Mouse (Mus musculus) kidney, embryonic 16.5 days (tissue): Measurements from ENCODE around the gene Cnot6. TPM values are rescaled to one million over a fixed set of nuclear protein-coding genes. Genes with fewer than 3 reads are reported as not detected.

ENCODE experiments used
- ATAC-seq: fragments of 200-750 bp; cut with Nextera tagmentation; 2 replicates; pipeline ENCODE4 v1.8.0; 2017; ENCODE audit warnings: moderate TSS enrichment; ENCODE audit not compliant: low FRiP score, low TSS enrichment
- H3K27ac ChIP-seq: fragments of 300-500 bp; sonication (generic); 2 replicates; pipeline ENCODE4 v1.5.1; 2014; ENCODE audit warnings: low read length
- H3K27me3 ChIP-seq: fragments of 300-500 bp; sonication (generic); 2 replicates; pipeline ENCODE4 v1.6.1; 2014; ENCODE audit warnings: low read length, control low read depth, mixed read lengths; ENCODE audit not compliant: insufficient read depth
- H3K36me3 ChIP-seq: fragments of 300-500 bp; sonication (generic); 2 replicates; pipeline ENCODE4 v1.6.1; 2014; ENCODE audit warnings: low read length, control low read depth, mixed read lengths; ENCODE audit not compliant: insufficient read depth
- H3K4me1 ChIP-seq: fragments of 300-500 bp; sonication (generic); 2 replicates; pipeline ENCODE4 v1.6.1; 2014; ENCODE audit warnings: low read length, control low read depth, mixed read lengths; ENCODE audit not compliant: insufficient read depth
- H3K4me2 ChIP-seq: fragments of 300-500 bp; sonication (generic); replicated peaks from 2 replicates; pipeline ENCODE4 v1.6.1; 2014; ENCODE audit warnings: low read depth, low read length
- H3K4me3 ChIP-seq: fragments of 300-500 bp; sonication (generic); 2 replicates; pipeline ENCODE4 v1.5.1; 2014; ENCODE audit warnings: mild to moderate bottlenecking, low read length
- H3K9ac ChIP-seq: fragments of 300-500 bp; sonication (generic); replicated peaks from 2 replicates; pipeline ENCODE4 v1.6.1; 2014; ENCODE audit warnings: low read length
- H3K9me3 ChIP-seq: fragments of 300-500 bp; sonication (generic); 2 replicates; pipeline ENCODE4 v1.6.1; 2016; ENCODE audit warnings: low read length, control low read depth
- WGBS: fragments of 180-500 bp; shearing (Covaris S2); extraction: QIAGEN DNeasy Blood & Tissue Kit; methylation state at CpG from one replicate; pipeline ENCODE4 v1.1.7; 2014; 5-methylcytosine and 5-hydroxymethylcytosine counted together
- polyA plus RNA-seq: library from polyadenylated mRNA; unstranded; fragments of >200 nt; fragmentation: Nextera tagmentation; extraction: Ambion mirVana; gene quantifications from 2 replicates; pipeline ENCODE4 v1.2.1, GENCODE M21; 2015

Gene Cnot6
- polyA plus RNA-seq, 1 experiment from 2014 or later, result 53.7 TPM

- Histone ChIP-seq H3K9me3 (no peaks in the 10 kb centered on the region), H3K27me3 (no peaks in the 10 kb centered on the region), H3K9ac (no peak overlapping the region), H3K4me2 (no peak overlapping the region), H3K4me1 (no peaks in the 10 kb centered on the region), H3K27ac (no peak overlapping the region), H3K4me3 (no peak overlapping the region), H3K36me3 (no peaks in the 10 kb centered on the region)
- ATAC-seq, result no peak
- WGBS, result 82% methylated on average over 11 of the region's 11 CpGs
These were observed 26.3 kb upstream of the Cnot6 start for GRCm38 (mm10) chr11:49738659-49739406.

DNA sequence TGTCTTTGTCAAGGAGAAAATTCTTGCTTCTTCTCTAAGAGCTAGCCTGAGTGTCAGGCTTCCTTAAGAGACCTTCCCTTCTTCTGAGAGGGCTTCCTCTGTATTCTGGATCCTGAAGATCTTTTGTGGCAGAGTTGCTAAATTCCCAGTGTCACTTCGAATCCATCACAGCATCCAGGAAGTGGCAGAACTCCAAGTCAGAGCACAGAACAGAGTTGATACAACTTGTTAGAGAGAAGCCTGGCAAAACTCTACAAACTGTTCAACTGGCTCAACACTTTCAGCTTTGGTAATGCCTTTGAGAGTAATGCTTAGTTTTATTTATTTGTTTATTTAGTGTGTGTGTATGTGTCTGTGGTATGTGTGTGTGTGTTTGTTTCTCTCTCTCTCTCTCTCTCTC lies 25.1 kb upstream of the Cnot6 start:
- no peak overlapping the region for H3K4me3 ChIP-seq
- no peak overlapping the region for H3K4me2 ChIP-seq
- no peak for ATAC-seq
- WGBS, result 35% methylated on average over 1 of the region's 1 CpGs
- H3K4me1 ChIP-seq, result no peaks in the 10 kb centered on the region
- H3K9ac ChIP-seq, result no peak overlapping the region
- H3K36me3 ChIP-seq, result no peaks in the 10 kb centered on the region
- H3K27ac ChIP-seq, result no peak overlapping the region
- H3K9me3 ChIP-seq, result no peaks in the 10 kb centered on the region
- no peaks in the 10 kb centered on the region for H3K27me3 ChIP-seq

- Histone ChIP-seq H3K4me2 (no peak overlapping the region), H3K4me1 (no peaks in the 10 kb centered on the region), H3K27ac (no peak overlapping the region), H3K27me3 (no peaks in the 10 kb centered on the region), H3K9ac (no peak overlapping the region), H3K36me3 (no peaks in the 10 kb centered on the region), H3K4me3 (no peak overlapping the region), H3K9me3 (no peaks in the 10 kb centered on the region)
- no peak for ATAC-seq
- 70% methylated on average over 11 of the region's 11 CpGs for WGBS
These were observed 22.2 kb upstream of the Cnot6 start for GRCm38 (mm10) chr11:49734771-49735170.

DNA sequence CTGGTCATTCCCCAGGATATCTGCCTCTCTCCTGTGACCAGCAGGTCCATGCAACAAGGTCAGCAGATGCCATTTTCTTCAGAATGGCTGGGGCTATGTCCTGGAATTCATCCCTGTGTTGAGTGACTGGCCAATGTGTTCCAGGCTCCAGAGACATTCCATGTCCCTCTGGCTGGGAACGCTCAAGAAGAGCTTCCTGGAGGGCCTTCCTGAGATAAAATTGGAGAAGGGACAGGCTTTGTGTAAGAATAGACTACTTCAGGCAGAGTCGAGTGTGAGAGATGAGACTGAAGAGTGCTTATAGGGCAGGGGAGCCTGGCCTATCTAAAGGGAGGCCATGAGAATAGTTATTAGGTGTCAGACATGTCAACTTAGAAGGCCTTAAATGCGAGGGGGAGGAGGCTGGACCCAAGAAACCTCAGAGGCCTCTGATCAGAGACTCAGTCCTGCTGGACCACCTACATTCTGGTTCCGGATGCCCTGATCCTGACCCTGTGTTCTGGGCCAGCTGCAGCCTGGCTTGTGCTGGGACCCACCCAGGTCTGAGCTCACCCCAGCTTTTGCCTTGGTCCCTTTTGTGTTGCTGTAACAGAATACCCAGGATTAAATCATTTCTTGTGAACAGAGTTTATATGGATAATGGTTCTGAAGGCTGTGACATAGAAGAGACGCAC lies 17.9 kb upstream of the Cnot6 start:
- Histone ChIP-seq H3K36me3 (no peaks in the 10 kb centered on the region), H3K27ac (no peak overlapping the region), H3K4me1 (no peaks in the 10 kb centered on the region), H3K9ac (no peak overlapping the region), H3K27me3 (no peaks in the 10 kb centered on the region), H3K4me2 (no peak overlapping the region), H3K9me3 (no peaks in the 10 kb centered on the region), H3K4me3 (no peak overlapping the region)
- no peak for ATAC-seq
- WGBS, result 83% methylated on average over 5 of the region's 5 CpGs

- WGBS, result 10% methylated on average over 3 of the region's 3 CpGs
- H3K9me3 ChIP-seq, result no peaks in the 10 kb centered on the region
- H3K4me3 ChIP-seq, result no peak overlapping the region
- no peak for ATAC-seq
- H3K27ac ChIP-seq, result no peak overlapping the region
- no peak overlapping the region for H3K9ac ChIP-seq
- H3K36me3 ChIP-seq, result no peaks in the 10 kb centered on the region
- no peak overlapping the region for H3K4me2 ChIP-seq
- no peaks in the 10 kb centered on the region for H3K27me3 ChIP-seq
- no peaks in the 10 kb centered on the region for H3K4me1 ChIP-seq
These were observed 15.4 kb upstream of the Cnot6 start for GRCm38 (mm10) chr11:49727877-49728276.

DNA sequence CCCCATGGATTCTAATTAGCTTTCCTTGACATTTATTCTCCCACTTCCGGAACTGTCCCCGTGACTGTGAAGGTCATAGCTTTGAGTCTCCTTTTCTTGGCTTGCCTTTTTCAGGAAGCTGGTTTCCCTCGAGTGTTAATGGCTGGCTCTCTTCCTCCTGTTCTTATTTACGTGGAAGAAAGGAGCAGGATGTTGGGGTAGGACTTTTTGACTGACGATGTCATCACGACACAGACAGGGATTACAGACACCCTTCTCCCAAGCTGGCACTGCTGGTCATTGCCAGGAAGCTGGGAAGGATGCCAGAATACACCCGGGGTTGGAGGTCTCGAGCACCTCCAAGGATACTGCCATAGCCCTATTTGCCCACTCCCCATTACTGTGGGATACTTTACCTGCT lies 14.3 kb upstream of the Cnot6 start:
- Histone ChIP-seq H3K9ac (no peak overlapping the region), H3K4me1 (no peaks in the 10 kb centered on the region), H3K36me3 (no peaks in the 10 kb centered on the region), H3K4me2 (no peak overlapping the region), H3K4me3 (no peak overlapping the region), H3K9me3 (no peaks in the 10 kb centered on the region), H3K27ac (no peak overlapping the region), H3K27me3 (no peaks in the 10 kb centered on the region)
- no peak for ATAC-seq
- 63% methylated on average over 8 of the region's 8 CpGs for WGBS

- no peak for ATAC-seq
- no peak overlapping the region for H3K4me3 ChIP-seq
- 75% methylated on average over 2 of the region's 2 CpGs for WGBS
These were observed 12.2 kb upstream of the Cnot6 start for GRCm38 (mm10) chr11:49724676-49725075.

DNA sequence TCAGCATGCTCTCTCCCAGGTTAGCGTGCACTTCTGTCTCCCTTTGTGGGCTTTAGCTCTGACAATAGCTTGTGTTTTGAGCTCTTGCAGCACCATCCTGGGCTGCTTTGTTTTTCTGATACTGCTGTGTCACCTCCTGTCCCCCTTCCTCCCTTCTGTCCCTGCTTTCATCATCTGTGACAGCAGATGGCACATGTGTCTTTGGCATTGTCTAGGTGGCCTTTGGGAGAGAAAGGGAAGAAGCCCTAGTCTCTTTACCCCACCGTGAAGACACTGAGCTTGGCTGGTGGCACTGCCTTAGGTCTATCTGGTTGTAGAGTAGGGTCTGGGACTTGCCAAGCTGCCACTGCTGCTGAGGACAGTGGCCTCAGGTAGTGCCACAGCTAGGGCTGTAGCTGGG lies 10.8 kb upstream of the Cnot6 start:
- no peak overlapping the region for H3K4me3 ChIP-seq
- no peak overlapping the region for H3K9ac ChIP-seq
- WGBS, result 83% methylated on average over 2 of the region's 2 CpGs
- no peak overlapping the region for H3K4me2 ChIP-seq
- no peaks in the 10 kb centered on the region for H3K4me1 ChIP-seq
- H3K36me3 ChIP-seq, result no peaks in the 10 kb centered on the region
- no peaks in the 10 kb centered on the region for H3K27me3 ChIP-seq
- no peak for ATAC-seq
- H3K27ac ChIP-seq, result no peak overlapping the region
- no peaks in the 10 kb centered on the region for H3K9me3 ChIP-seq

More at GRCm38 (mm10) chr11:49724676-49725075, 12.2 kb upstream of the Cnot6 start:
- Histone ChIP-seq H3K9me3 (no peaks in the 10 kb centered on the region), H3K4me1 (no peaks in the 10 kb centered on the region), H3K27me3 (no peaks in the 10 kb centered on the region), H3K36me3 (no peaks in the 10 kb centered on the region), H3K4me2 (no peak overlapping the region), H3K9ac (no peak overlapping the region), H3K27ac (no peak overlapping the region)

DNA sequence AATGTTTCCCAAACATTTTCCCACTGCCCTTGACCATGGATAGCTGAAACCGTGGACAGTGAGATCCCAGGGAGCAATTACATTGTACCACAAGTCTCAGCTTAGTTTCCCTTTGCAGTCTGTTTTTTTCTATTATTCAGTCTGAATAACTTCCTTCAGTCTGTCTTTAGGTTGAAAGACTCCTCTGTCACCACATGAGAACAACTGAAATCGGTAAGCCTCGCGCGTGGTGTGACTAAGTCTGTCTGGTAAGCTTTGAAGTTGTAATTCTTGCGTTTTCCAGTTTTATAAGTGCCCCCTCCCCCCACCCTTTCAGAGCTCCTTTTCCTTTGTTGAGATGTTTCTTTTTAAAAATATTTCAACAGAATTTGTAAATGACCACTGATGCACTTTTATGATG lies 10.2 kb upstream of the Cnot6 start:
- no peak overlapping the region for H3K9ac ChIP-seq
- H3K4me3 ChIP-seq, result no peak overlapping the region
- no peak for ATAC-seq
- WGBS, result 85% methylated on average over 6 of the region's 6 CpGs
- H3K27me3 ChIP-seq, result no peaks in the 10 kb centered on the region
- H3K9me3 ChIP-seq, result no peaks in the 10 kb centered on the region
- no peaks in the 10 kb centered on the region for H3K4me1 ChIP-seq
- H3K4me2 ChIP-seq, result no peak overlapping the region
- no peak overlapping the region for H3K27ac ChIP-seq
- H3K36me3 ChIP-seq, result no peaks in the 10 kb centered on the region

GRCm38 (mm10) chr11:49721358-49721757 lies 8.8 kb upstream of the Cnot6 start:
- H3K9me3 ChIP-seq, result no peaks in the 10 kb centered on the region
- no peak overlapping the region for H3K4me2 ChIP-seq
- no peaks in the 10 kb centered on the region for H3K27me3 ChIP-seq
- no peak overlapping the region for H3K9ac ChIP-seq
- H3K4me1 ChIP-seq, result no peaks in the 10 kb centered on the region
- no peak for ATAC-seq
- 88% methylated on average over 1 of the region's 1 CpGs for WGBS
- H3K4me3 ChIP-seq, result no peak overlapping the region
- H3K36me3 ChIP-seq, result no peaks in the 10 kb centered on the region
- no peak overlapping the region for H3K27ac ChIP-seq
